Mouse (Mus musculus) ES-Bruce4 (cell line): ENCODE measurements around the gene Ddi2.

ENCODE experiments used
- CTCF ChIP-seq: IDR thresholded peaks from one replicate; pipeline ENCODE4 v1.8.1; 2011; ENCODE audit warnings: low read depth, low read length
- POLR2A ChIP-seq: IDR thresholded peaks from one replicate; pipeline ENCODE4 v1.8.1; 2011; ENCODE audit warnings: low read length; ENCODE audit not compliant: insufficient read depth

- TF ChIP-seq CTCF (no peak), POLR2A (no peak)
Observed at GRCm38 (mm10) chr4:141736856-141737255, 13.6 kb upstream of the Ddi2 start.
